Mouse (Mus musculus) heart, embryonic 12.5 days (tissue): Measurements from ENCODE around the gene Cdk14. TPM values are rescaled to one million over a fixed set of nuclear protein-coding genes. Genes with fewer than 3 reads are reported as not detected.

ENCODE experiments used
- ATAC-seq: fragments of 200-750 bp; cut with Nextera tagmentation; 2 replicates; pipeline ENCODE4 v1.8.0; 2017; ENCODE audit warnings: moderate TSS enrichment, moderate library complexity; ENCODE audit not compliant: insufficient number of reproducible peaks, low FRiP score
- H3K27ac ChIP-seq: fragments of 300-500 bp; sonication (generic); 2 replicates; pipeline ENCODE4 v1.5.1; 2016; ENCODE audit warnings: mild to moderate bottlenecking, moderate library complexity; ENCODE audit not compliant: poor library complexity, severe bottlenecking
- H3K27me3 ChIP-seq: fragments of 300-500 bp; sonication (generic); replicated peaks from 2 replicates; pipeline ENCODE4 v1.6.1; 2016; ENCODE audit warnings: mild to moderate bottlenecking, moderate library complexity
- H3K36me3 ChIP-seq: fragments of 300-500 bp; sonication (generic); 2 replicates; pipeline ENCODE4 v1.6.1; 2016; ENCODE audit warnings: mild to moderate bottlenecking, moderate library complexity
- H3K4me1 ChIP-seq: fragments of 300-500 bp; sonication (generic); replicated peaks from 2 replicates; pipeline ENCODE4 v1.6.1; 2016; ENCODE audit warnings: mild to moderate bottlenecking
- H3K4me2 ChIP-seq: fragments of 300-500 bp; sonication (generic); 2 replicates; pipeline ENCODE4 v1.6.1; 2016; ENCODE audit warnings: mild to moderate bottlenecking, moderate library complexity
- H3K4me3 ChIP-seq: fragments of 300-500 bp; sonication (generic); 2 replicates; pipeline ENCODE4 v1.5.1; 2016; ENCODE audit warnings: mild to moderate bottlenecking
- H3K9ac ChIP-seq: fragments of 300-500 bp; sonication (generic); 2 replicates; pipeline ENCODE4 v1.6.1; 2016; ENCODE audit warnings: mild to moderate bottlenecking, moderate library complexity
- H3K9me3 ChIP-seq: fragments of 300-500 bp; sonication (generic); replicated peaks from 2 replicates; pipeline ENCODE4 v1.6.1; 2016; ENCODE audit warnings: mild to moderate bottlenecking, moderate library complexity
- WGBS: fragments of 180-500 bp; shearing (Covaris S2); methylation state at CpG from one replicate; pipeline ENCODE4 v1.1.7; 2016; 5-methylcytosine and 5-hydroxymethylcytosine counted together
- polyA plus RNA-seq: library from polyadenylated mRNA; unstranded; fragments of >200 nt; fragmentation: Nextera tagmentation; extraction: Ambion mirVana; gene quantifications from 2 replicates; pipeline ENCODE4 v1.2.1, GENCODE M21; 2016

Gene Cdk14
- polyA plus RNA-seq, 1 experiment from 2014 or later, result 20.4 TPM

- Histone ChIP-seq H3K9ac (no peak overlapping the region), H3K4me2 (no peak overlapping the region), H3K27ac (no peak overlapping the region; the same call in 1 of the 2 replicates), H3K4me3 (no peak overlapping the region), H3K27me3 (no peaks in the 10 kb centered on the region), H3K36me3 (no peaks in the 10 kb centered on the region), H3K4me1 (peaks cover 19% of the 10 kb centered on the region), H3K9me3 (no peaks in the 10 kb centered on the region)
- ATAC-seq, result no peak
- WGBS, result 34% methylated on average over 1 of the region's 1 CpGs
These were observed 364.6 kb downstream of the Cdk14 start for GRCm38 (mm10) chr5:5055494-5055893.

GRCm38 (mm10) chr5:5054270-5054669 is 365.8 kb downstream of the Cdk14 start:
- Histone ChIP-seq H3K27ac (no peak overlapping the region), H3K4me1 (peaks cover 19% of the 10 kb centered on the region), H3K27me3 (no peaks in the 10 kb centered on the region), H3K36me3 (no peaks in the 10 kb centered on the region), H3K9ac (no peak overlapping the region), H3K4me2 (no peak overlapping the region), H3K9me3 (no peaks in the 10 kb centered on the region), H3K4me3 (no peak overlapping the region)
- WGBS, result 19% methylated on average over 1 of the region's 1 CpGs
- ATAC-seq, result no peak

- no peaks in the 10 kb centered on the region for H3K4me1 ChIP-seq
- no peaks in the 10 kb centered on the region for H3K9me3 ChIP-seq
- H3K36me3 ChIP-seq, result no peaks in the 10 kb centered on the region
- no peak overlapping the region for H3K27ac ChIP-seq
- H3K9ac ChIP-seq, result no peak overlapping the region
- WGBS, result 72% methylated on average over 5 of the region's 5 CpGs
- H3K27me3 ChIP-seq, result no peaks in the 10 kb centered on the region
- H3K4me2 ChIP-seq, result no peak overlapping the region
- no peak for ATAC-seq
- H3K4me3 ChIP-seq, result no peak overlapping the region
These were observed 375.8 kb downstream of the Cdk14 start for GRCm38 (mm10) chr5:5044326-5044725.

GRCm38 (mm10) chr5:5042735-5043134 is 377.4 kb downstream of the Cdk14 start:
- ATAC-seq, result no peak
- H3K4me2 ChIP-seq, result no peak overlapping the region
- no peaks in the 10 kb centered on the region for H3K4me1 ChIP-seq
- H3K9me3 ChIP-seq, result no peaks in the 10 kb centered on the region
- H3K27ac ChIP-seq, result no peak overlapping the region
- H3K36me3 ChIP-seq, result no peaks in the 10 kb centered on the region
- WGBS, result 86% methylated on average over 1 of the region's 1 CpGs
- no peaks in the 10 kb centered on the region for H3K27me3 ChIP-seq
- no peak overlapping the region for H3K4me3 ChIP-seq
- no peak overlapping the region for H3K9ac ChIP-seq

GRCm38 (mm10) chr5:5041480-5041879 is 378.6 kb downstream of the Cdk14 start:
- H3K4me1 ChIP-seq, result no peaks in the 10 kb centered on the region
- no peak overlapping the region for H3K4me3 ChIP-seq
- no peak for ATAC-seq
- no peak overlapping the region for H3K27ac ChIP-seq
- no peak overlapping the region for H3K9ac ChIP-seq
- no peaks in the 10 kb centered on the region for H3K9me3 ChIP-seq
- 85% methylated on average over 4 of the region's 4 CpGs for WGBS
- no peaks in the 10 kb centered on the region for H3K27me3 ChIP-seq
- H3K36me3 ChIP-seq, result no peaks in the 10 kb centered on the region
- no peak overlapping the region for H3K4me2 ChIP-seq

GRCm38 (mm10) chr5:5039700-5040284 is 380.3 kb downstream of the Cdk14 start:
- no peaks in the 10 kb centered on the region for H3K27me3 ChIP-seq
- no peak overlapping the region for H3K9ac ChIP-seq
- H3K27ac ChIP-seq, result no peak overlapping the region
- no peaks in the 10 kb centered on the region for H3K4me1 ChIP-seq
- H3K36me3 ChIP-seq, result no peaks in the 10 kb centered on the region
- H3K4me3 ChIP-seq, result no peak overlapping the region
- no peak for ATAC-seq
- WGBS, result 75% methylated on average over 4 of the region's 4 CpGs
- no peak overlapping the region for H3K4me2 ChIP-seq
- no peaks in the 10 kb centered on the region for H3K9me3 ChIP-seq

- no peak for ATAC-seq
- no peaks in the 10 kb centered on the region for H3K9me3 ChIP-seq
- H3K4me1 ChIP-seq, result no peaks in the 10 kb centered on the region
- no peaks in the 10 kb centered on the region for H3K27me3 ChIP-seq
- WGBS, result 74% methylated on average over 5 of the region's 5 CpGs
- H3K9ac ChIP-seq, result no peak overlapping the region
- H3K27ac ChIP-seq, result no peak overlapping the region
- no peak overlapping the region for H3K4me3 ChIP-seq
- H3K4me2 ChIP-seq, result no peak overlapping the region
- no peaks in the 10 kb centered on the region for H3K36me3 ChIP-seq
These were observed 386.7 kb downstream of the Cdk14 start for GRCm38 (mm10) chr5:5033445-5033844.

GRCm38 (mm10) chr5:5032847-5033246 is 387.3 kb downstream of the Cdk14 start:
- Histone ChIP-seq H3K9ac (no peak overlapping the region), H3K36me3 (no peaks in the 10 kb centered on the region), H3K27ac (no peak overlapping the region), H3K4me3 (no peak overlapping the region), H3K9me3 (no peaks in the 10 kb centered on the region), H3K27me3 (no peaks in the 10 kb centered on the region), H3K4me2 (no peak overlapping the region), H3K4me1 (no peaks in the 10 kb centered on the region)
- WGBS, result 73% methylated on average over 6 of the region's 6 CpGs
- no peak for ATAC-seq

- H3K27ac ChIP-seq, result no peak overlapping the region
- no peaks in the 10 kb centered on the region for H3K9me3 ChIP-seq
- H3K4me1 ChIP-seq, result no peaks in the 10 kb centered on the region
- H3K27me3 ChIP-seq, result no peaks in the 10 kb centered on the region
- no peaks in the 10 kb centered on the region for H3K36me3 ChIP-seq
- ATAC-seq, result no peak
- H3K9ac ChIP-seq, result no peak overlapping the region
- WGBS, result 78% methylated on average over 11 of the region's 11 CpGs
- H3K4me3 ChIP-seq, result no peak overlapping the region
- H3K4me2 ChIP-seq, result no peak overlapping the region
These were observed 387.7 kb downstream of the Cdk14 start for GRCm38 (mm10) chr5:5032446-5032845.

- no peak overlapping the region for H3K4me2 ChIP-seq
- 64% methylated on average over 2 of the region's 2 CpGs for WGBS
These were observed 389.7 kb downstream of the Cdk14 start for GRCm38 (mm10) chr5:5030431-5030830.

GRCm38 (mm10) chr5:5018959-5019358 is 401.2 kb downstream of the Cdk14 start:
- Histone ChIP-seq H3K27me3 (no peaks in the 10 kb centered on the region), H3K4me3 (no peak overlapping the region), H3K4me2 (no peak overlapping the region), H3K9ac (no peak overlapping the region), H3K9me3 (no peaks in the 10 kb centered on the region), H3K4me1 (no peaks in the 10 kb centered on the region), H3K36me3 (no peaks in the 10 kb centered on the region), H3K27ac (no peak overlapping the region)
- 80% methylated on average over 3 of the region's 3 CpGs for WGBS
- ATAC-seq, result no peak

More at GRCm38 (mm10) chr5:5030431-5030830, 389.7 kb downstream of the Cdk14 start:
- Histone ChIP-seq H3K27me3 (no peaks in the 10 kb centered on the region), H3K9me3 (no peaks in the 10 kb centered on the region), H3K36me3 (no peaks in the 10 kb centered on the region), H3K27ac (no peak overlapping the region), H3K4me1 (no peaks in the 10 kb centered on the region), H3K9ac (no peak overlapping the region), H3K4me3 (no peak overlapping the region)
- ATAC-seq, result no peak

- no peak overlapping the region for H3K27ac ChIP-seq
- no peak for ATAC-seq
- H3K9me3 ChIP-seq, result no peaks in the 10 kb centered on the region
- H3K9ac ChIP-seq, result no peak overlapping the region
- H3K36me3 ChIP-seq, result no peaks in the 10 kb centered on the region
- 79% methylated on average over 2 of the region's 2 CpGs for WGBS
- no peak overlapping the region for H3K4me2 ChIP-seq
- H3K27me3 ChIP-seq, result no peaks in the 10 kb centered on the region
- H3K4me3 ChIP-seq, result no peak overlapping the region
- H3K4me1 ChIP-seq, result peaks cover 5% of the 10 kb centered on the region
These were observed 401.9 kb downstream of the Cdk14 start for GRCm38 (mm10) chr5:5018242-5018641.
